Mouse (Mus musculus) adrenal gland, postnatal 14 days (tissue): ENCODE data around the gene Slc4a1. TPM values are rescaled to one million over a fixed set of nuclear protein-coding genes. Genes with fewer than 3 reads are reported as not detected.
"Not testable (repeated sequence)": the region's sequence is repeated elsewhere in the genome, so short reads cannot be mapped to it uniquely, and the experiment has no call there.

Source experiments
- DNase-seq: peaks from one replicate; pipeline ENCODE4 v3.0.0; 2021; ENCODE audit warnings: mixed read lengths
- long read RNA-seq, 2 experiments: library from polyadenylated mRNA; stranded (forward); transcript quantifications; one replicate each; pipeline ENCODE4 v2.0.0; 2021
- total RNA-seq: library from RNA; stranded (reverse); gene quantifications from 2 replicates; pipeline ENCODE4 v1.2.3, GENCODE M21; 2021

Slc4a1 gene
- total RNA-seq, result 17.5 and 72.4 TPM in 2 replicates
- long read RNA-seq, experiment 1, partial matches to known transcripts, result 1 of 1 reads
- long read RNA-seq, experiment 1, other reads (novel, unspliced or antisense), result 0 of 1 reads
- long read RNA-seq, experiment 2, full-length matches to known transcripts, result 1 of 6 reads
- long read RNA-seq, experiment 2, partial matches to known transcripts, result 1 of 6 reads
- long read RNA-seq, experiment 2, other reads (novel, unspliced or antisense), result 4 of 6 reads

DNA sequence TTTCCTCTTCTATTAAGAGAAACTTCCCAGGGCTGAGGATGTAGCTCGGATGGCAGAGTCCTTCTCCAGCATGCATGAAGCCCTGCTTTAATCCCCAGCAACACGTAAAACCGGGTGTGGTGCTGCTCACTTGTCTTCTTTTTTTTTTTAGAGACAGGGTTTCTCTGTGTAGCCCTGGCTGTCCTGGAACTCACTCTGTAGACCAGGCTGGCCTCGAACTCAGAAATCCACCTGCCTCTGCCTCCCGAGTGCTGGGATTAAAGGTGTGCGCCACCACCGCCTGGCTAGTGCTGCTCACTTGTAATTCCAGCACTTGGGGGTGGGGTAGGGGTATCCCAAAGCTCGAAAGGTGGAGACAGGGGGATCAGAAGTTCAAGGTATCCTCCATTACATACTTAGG lies at the start of gene Slc4a1:
Gene Slc4a1, minus strand, starts transcription at position 101 of the 400 bp plus-strand sequence.
- DNase-seq, result not testable (repeated sequence)

DNA sequence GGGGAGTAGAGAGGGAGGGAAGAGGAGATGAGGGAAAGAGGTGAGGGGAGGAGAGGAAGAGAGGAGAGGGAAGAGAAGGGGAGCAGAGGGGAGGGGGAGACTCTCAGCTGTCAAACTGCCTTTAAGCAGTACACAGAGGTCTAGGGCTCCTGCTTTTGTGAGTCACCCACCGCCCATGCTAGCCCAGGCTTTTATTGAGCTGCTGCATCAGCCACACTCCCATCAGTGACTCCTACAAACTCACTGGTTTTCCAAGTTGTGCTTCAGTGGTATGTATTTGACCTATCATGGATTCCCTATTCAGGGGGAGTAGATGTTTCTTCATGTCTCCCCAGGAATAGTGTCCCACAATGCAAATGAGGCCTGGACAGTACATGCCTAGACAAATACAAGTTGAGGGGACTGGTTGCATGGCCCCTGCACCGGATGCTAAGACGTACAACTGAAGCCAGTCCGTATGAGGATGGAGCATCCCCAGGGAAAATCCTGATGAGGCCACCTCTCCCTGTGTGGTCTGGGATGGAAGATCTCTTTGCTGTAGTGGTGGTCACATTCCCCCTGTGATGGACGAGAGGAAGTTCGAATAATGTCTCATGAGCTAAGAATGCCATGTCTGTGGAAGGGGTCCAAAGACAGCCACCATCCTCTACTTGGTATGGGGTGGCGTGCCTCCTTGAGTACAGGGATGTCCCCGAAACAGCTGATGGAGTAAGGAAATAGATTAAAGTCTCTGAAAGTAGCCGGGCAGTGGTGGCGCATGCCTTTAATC lies 49.2 kb upstream of the Slc4a1 start:
- no peak for DNase-seq

DNA sequence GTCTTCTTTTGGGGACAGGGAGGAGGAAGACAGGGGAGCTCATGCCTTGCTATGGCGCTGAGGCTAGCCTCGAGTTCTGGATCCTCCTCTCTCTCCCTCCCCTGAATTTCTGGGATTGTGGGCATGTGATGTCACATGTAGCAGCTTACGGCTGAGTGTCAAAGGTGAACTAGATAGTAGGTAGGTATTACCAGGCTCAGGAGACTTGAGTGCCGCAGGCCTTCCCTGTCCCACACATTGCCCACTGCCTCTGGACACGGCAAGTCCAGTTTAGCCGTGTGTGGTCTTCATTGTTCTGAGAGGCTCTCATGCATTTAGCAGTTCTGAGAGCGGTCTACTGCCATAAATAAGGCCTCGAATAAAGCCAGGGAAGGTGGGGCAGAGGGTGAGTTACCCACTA lies 47.1 kb upstream of the Slc4a1 start:
- no peak for DNase-seq

DNA sequence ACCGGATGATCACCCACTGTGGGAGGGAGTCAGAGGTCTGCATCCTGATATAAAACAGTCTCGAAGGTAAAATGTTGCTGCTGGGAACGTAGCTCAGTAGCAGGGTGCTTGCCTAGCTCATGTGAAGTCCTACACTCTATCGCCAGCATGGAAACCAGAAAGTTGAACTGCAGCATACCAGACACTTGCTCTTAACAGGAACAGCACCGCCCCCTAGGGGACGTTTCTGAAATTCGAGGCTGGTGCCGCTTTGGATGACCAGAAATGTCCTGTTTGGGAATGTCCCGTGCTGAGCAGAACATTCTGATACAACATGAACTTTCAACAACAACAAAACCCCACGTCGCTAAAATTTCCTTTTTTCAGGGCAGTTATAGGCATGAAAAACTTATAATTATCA lies 45.7 kb upstream of the Slc4a1 start:
- DNase-seq, result peak; percentile 96

DNA sequence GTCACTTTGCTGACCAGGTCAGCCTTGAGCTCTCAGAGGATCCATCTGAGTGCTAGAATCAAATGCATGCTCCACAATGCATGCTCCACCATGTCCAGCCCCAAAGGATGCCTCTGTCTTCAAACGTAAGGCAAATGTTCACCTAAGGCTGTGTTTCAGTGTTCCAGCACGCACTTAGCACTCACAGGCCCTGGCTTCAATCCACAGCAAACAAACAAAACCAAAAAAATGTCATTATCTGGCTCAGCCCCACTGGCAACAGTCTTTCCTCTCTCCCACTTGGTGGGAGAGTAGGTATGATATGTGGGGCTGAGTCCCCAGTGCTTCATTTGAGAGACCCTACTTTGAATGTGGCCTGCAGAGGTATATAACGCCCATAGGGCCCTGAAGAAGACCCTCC lies 45.1 kb upstream of the Slc4a1 start:
- DNase-seq, result no peak

DNA sequence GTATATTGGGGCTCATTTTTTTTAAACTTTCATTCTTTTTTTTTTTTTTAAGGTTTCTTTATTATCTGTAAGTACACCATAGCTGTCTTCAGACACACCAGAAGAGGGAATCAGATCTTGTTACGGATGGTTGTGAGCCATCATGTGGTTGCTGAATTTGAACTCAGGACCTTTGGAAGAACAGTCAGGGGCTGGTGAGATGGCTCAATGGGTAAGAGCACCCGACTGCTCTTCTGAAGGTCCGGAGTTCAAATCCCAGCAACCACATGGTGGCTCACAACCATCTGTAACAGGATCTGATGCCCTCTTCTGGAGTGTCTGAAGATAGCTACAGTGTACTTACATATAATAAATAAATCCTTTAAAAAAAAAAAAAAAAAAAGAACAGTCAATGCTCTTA lies 44.3 kb upstream of the Slc4a1 start:
- DNase-seq, result not testable (repeated sequence)

DNA sequence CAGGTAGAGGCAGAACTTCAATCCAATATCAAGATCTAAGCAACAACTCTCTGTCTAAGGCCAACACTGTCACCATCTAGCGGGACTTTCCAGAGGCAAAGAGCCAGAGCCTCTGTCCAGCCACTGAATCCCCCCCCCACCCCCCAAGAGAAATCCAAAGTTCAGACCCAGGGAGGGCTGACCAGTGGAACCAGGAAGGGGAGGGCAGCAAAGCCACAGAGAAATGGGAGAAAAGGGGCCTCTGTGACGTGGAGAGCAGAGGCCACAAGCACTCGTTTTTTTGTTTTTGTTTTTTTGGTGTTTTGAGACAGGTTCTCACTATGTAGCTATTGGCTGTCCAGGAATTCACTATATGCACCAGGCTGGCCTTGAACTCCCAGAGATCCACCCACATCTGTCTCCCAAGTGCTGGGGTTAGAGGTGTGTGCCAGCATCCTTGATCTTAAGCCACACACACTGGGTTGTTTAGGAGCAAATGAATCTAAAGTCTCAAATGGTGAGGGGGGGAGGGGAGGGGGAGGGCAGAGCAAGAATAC lies 43.9 kb upstream of the Slc4a1 start:
- DNase-seq, result peak; percentile 6

DNA sequence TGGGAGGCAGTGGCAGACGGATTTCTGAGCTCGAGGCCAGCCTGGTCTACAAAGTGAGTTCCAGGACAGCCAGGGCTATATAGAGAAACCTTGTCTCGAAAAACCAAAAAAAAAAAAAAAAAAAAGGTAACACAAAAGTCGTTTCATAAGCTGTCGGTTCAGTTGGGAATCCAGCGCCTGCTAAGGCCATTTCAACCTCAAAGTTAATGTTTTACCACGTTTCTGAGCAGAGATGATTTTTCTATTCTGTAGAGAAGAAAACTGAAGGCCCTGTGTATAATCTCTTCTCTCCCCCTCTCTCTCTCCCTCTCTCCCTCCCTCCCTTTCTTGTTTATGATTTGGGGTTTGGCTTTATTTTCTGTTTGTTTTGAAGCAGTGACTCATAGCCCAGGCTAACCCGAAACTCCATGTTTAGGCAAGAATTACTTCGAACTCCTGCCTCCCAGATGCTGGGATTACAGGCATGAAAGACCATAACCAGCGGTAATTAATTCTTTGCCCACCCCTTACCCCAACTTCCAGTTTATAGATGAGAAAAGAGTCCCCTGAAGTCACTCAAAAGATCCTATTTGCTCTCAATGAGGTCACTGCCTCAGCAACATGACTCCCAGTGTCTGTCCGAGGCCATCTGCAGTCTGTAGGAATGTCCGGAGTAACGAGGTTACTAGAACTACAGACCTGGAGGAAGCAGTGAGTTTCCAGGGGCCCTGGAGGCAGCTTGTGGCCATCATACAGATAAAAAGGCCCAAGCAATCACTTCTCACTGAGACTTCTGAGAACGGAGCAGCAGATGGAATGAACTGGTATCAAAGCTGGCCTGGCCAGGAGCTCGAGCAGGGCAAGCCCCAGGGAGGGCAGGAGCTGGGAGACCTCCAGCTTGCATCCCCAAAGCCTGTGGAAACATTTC lies 43.1 kb upstream of the Slc4a1 start:
- DNase-seq, result peak; percentile 26

DNA sequence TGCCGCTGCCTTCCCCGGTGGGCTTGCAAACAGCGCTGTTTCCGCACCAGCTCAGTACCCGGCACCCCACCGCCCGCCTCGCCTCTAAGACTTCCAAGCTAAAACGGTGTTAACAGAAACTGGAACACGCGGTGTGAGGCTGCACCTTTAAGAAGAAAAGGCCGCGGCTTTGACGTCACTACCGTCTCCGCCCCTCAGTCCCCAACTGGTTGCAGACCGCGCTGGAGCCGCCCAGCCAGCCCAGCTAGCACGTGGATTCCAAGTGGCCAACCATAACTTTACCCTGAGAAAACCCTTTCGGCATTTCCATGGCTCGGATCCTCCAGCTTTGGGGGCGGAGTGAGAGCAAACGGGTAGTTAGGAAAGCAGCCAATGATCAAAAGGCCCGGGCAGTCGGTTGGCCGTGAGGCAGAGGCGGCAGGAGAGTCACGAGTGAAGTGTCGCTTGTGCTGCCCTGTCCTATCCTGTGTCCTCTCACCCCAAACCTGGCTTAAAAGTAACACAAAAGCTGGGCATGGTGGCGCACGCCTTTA lies 42.4 kb upstream of the Slc4a1 start:
- peak; percentile 98 for DNase-seq

DNA sequence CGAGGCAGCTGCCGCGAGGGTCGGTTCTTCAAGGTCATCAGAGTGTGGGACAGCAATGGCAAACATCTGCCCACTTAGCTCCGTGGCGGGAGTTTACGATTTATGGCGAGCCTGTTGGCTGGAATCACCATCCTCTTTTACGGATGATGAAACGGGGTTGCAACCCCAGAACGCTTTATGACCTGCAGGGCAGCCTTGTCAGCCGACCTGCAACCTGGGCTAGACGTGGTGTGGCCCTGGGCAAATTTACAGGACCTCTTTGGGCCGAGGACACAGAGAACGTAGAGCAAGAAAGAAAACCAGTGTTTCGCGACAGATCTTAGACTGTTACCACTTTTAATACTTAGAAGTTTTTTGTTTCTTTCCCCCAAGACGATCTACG lies 41.8 kb upstream of the Slc4a1 start, which contains the start of gene Slc25a39:
Gene Slc25a39, minus strand, starts transcription at position 113 of the 382 bp plus-strand sequence.
- DNase-seq, result no peak

DNA sequence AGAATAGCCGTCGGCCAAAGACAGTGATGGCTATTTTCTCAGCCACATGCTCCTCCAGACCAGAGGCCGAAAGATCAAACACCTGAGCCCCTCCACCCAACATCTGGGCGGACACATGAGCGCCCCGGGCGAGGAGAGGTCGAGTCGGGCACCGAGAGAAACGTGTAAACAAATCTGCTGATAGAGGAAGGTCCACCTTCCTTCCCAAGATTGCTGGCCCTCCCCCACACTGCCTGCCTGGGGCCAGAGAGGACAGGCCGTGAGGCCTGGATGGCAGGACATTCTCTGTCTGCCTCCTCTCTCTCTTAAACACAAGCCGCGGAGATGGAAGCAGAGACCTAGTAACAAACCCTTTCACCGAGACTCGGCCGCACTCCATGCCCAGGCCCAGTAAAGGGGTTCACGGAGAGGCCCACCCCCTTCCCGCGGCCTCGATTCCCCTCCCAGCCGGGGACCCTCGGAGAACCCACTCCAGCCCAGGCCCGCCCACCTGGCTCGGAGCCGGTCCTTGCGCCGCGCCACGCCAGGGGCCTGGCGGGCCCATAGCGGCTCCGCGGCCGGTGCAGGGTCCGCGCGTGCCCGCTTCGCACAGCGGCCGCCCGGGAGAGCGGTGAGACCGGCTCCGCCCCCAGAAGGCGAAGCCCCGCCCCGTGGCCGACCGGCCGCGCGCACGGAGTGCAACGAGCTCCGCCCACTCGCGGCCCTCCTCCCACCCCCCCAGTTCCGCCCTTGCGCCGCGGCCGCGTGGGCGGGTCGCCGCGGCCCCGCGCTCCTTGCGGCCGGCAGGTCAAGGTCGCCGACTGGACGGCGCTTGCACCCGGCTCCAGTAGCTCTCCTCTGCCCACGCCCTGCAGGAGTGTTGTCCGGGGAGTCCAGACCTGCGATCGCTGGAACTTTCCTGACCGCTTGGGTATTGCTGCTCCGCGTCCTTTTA lies 41.2 kb upstream of the Slc4a1 start:
- DNase-seq, result peak; percentile 97

DNA sequence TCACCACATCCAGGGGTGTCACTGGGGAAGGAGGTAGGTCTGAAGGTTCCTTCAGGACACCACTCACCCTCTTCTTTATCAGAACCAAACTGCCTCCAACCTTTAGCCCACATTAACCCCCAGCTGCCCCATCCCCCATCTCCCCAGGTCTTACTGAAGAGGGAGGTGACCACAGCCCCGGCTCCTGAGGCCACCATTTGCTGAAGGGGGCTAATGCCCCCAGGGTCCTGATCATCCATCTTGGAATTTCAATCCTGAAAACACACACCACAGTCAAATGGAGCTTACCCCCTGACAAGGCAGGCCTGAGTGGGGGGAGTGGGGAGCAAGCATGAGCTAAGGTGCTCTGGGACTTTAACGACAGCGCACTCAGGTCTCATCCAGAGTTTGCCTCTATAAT lies 40.4 kb upstream of the Slc4a1 start:
- peak; percentile 21 for DNase-seq

DNA sequence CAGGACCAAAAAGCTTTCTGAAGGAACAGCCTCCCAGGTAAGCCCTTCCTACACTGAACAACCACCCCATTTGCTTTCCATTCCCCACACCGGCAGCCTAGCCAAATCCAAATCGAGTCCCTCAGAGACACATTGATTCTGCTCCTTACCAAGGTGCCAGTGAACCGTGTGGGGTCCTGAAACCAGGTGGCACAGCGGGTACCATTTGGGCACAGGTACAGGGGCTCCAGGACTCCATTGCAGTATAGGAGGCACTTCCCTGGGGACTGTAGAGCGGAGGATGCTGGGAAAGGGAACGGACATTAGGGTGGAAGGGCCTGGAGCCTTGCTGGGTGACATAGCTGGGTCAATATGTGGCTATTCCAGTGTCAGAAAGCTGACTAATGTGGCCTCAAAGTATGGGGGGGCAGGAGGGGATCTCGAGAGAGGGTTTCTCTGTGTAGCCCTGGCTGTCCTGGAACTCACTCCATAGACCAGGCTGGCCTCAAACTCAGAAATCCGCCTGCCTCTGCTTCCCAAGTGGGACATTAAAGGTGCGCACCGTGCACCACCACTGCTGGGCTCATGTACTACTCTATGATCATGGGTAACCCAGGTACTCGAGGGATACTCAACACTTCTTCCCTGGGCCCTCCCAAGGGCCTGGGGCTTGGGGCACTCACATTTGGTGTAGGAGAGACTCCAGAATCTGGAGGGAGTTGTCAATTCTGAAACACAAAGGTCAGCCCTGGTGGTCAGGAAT lies 39.7 kb upstream of the Slc4a1 start:
- peak; percentile 5 for DNase-seq

DNA sequence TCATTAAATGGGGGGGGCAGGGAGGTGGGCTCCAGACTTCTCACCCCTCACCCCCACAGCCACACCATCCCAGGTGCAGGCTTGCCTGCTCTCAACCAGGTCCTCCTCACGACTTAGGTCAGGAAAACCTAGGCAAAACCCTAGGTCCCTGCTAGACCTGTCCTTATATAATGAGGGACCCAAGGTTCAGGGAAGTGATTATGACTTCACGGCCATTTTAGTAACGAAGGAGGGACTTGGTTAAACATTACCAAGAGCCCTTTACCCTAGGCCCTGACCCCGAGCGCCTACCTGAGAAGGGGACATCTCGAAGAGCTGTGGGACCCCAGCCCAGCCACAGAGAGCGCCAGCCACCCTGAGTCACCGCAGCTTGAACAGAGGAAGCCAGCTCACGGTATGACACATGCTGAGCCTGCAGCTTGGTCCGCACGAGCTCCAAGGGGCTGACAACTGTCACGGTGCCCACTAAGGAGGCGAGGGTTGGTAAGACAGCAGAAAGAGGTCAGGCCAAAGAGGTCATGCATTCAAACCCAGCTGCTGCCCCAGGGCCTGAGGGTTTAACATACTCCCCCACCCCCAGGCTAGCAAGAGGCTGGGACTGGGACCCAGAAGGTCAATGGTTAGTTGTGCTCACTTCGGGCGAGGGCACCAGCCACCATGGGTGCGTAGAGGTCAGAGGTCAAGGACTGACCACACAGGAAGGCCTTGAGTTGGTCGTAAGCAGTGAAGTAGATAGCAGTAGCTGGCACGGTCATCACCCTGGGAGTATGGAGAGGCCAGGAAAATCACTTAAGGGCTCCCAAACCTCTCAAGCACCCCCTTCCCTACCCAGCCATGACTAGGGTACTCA lies 38.4 kb upstream of the Slc4a1 start:
- peak; percentile 24 for DNase-seq

DNA sequence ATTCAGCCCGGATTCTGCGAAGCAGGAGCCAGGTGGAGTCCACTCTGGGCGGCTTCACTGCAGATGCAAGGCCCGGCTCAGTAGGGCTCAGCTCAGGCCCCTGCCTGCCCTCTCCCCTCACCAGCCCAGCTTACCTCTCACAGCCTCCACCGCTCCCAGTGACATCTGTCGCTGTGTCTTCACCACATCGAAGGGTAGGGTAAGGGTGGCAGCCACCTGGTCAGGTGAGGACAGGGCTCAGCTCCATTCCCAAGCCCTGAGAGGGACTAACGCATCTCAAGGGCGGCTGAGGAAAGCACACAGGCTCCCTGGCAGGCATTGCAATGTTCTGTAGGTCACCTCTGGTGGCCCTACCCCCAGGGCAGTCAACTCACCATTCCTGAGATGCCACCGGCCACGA lies 37.7 kb upstream of the Slc4a1 start:
- no peak for DNase-seq

DNA sequence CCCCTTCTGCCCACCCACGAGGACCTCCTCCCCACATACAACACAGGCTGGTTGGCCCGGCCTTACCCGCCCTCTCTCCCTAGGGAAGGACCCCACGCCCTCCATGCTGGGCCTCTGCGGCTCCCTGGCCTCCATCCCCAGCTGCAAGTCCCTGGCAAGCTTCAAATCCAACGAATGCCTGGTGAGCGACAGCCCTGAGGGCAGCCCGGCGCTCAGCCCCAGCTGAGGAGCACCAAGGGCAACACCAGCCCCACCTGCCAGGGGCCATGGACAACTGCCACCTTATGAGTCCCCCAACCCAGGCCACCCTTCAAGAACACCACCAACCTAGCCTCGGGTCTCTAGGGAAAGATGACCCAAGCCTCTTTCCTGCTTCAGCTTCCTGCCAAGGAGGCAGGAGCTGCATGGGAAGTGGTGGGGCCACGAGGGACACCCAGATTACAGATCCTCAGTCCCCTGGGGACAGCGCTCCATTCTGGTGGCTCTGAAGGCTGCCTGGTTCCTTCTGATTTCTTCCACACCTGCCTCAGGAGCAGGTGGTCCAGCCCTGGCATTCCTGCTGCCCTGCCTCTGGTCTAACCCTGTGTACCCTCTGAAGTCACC lies 36.0 kb upstream of the Slc4a1 start:
- DNase-seq, result peak; percentile 49

DNA sequence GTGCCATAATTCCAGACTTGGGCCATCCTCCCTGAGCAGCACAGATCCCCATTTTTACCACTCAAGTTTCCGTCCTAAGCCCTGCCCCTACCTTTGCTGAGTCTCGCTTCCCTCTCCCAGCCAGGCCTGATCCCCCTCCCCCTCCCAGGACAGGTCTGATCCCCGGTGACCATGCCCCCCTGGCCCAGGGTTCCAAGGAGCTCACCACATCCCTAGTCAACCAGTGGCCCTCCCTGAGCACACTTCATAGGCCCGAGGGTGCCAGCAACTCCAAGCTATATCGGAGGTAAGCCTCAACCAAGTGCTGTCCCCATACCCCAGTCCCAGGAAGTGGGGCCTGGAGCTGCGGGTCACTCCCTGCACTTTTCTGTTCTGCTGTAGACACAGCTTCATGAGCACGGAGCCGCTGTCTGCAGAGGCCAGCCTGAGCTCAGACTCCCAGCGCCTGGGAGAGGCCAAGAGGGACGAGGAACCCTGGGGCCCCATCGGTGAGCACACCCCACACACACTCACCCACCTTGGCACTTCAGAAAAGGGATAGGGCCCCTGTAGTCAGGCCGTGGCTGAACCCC lies 34.6 kb upstream of the Slc4a1 start:
- DNase-seq, result no peak

DNA sequence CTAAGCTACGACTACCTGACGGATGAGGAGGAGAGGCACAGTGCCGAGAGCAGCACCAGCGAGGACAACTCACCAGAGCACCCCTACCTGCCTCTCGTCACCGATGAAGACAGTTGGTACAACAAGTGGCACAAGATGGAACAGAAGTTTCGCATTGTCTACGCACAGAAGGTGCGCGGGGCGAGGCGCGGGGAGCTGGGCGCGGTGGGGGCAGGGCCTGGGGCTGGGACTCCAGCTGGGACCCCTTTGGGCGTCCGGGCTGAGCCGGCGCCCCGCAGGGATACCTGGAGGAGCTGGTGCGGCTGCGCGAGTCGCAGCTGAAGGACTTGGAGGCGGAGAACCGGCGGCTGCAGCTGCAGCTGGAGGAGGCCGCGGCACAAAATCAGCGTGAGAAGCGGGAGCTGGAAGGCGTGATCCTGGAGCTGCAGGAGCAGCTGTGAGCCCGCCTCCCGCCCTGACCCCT lies 33.6 kb upstream of the Slc4a1 start:
- DNase-seq, result peak; percentile 26
